Mouse (Mus musculus) ES-Bruce4 (cell line): ENCODE measurements around the gene Zfp770. TPM values are rescaled to one million over a fixed set of nuclear protein-coding genes. Genes with fewer than 3 reads are reported as not detected.
"Not testable (repeated sequence)": the region's sequence is repeated elsewhere in the genome, so short reads cannot be mapped to it uniquely, and the experiment has no call there.

Experiments used
- H3K27ac ChIP-seq: 2 replicates; pipeline ENCODE4 v1.5.1; 2012; ENCODE audit warnings: low read length, inconsistent platforms; ENCODE audit not compliant: insufficient read depth
- H3K27me3 ChIP-seq: 2 replicates; pipeline ENCODE4 v1.6.1; 2012; ENCODE audit warnings: mild to moderate bottlenecking, low read length, inconsistent platforms; ENCODE audit not compliant: control insufficient read depth, poor library complexity, insufficient read depth, severe bottlenecking
- H3K36me3 ChIP-seq: 2 replicates; pipeline ENCODE4 v1.6.1; 2012; ENCODE audit warnings: inconsistent platforms, mild to moderate bottlenecking, low read length, moderate library complexity; ENCODE audit not compliant: control insufficient read depth, poor library complexity, insufficient read depth, severe bottlenecking
- H3K4me1 ChIP-seq: one replicate; pipeline ENCODE4 v1.8.1; 2011; ENCODE audit warnings: low read length; ENCODE audit not compliant: control insufficient read depth, insufficient read depth
- H3K4me3 ChIP-seq: 2 replicates; pipeline ENCODE4 v1.5.1; 2011; ENCODE audit warnings: low read depth, mild to moderate bottlenecking, low read length
- H3K9ac ChIP-seq: 2 replicates; pipeline ENCODE4 v1.6.1; 2012; ENCODE audit warnings: low read depth, mild to moderate bottlenecking, inconsistent platforms; ENCODE audit not compliant: poor library complexity, severe bottlenecking
- H3K9me3 ChIP-seq: replicated peaks from 2 replicates; pipeline ENCODE4 v1.6.1; 2012; ENCODE audit warnings: mild to moderate bottlenecking, low read length, inconsistent platforms; ENCODE audit not compliant: control insufficient read depth, poor library complexity, insufficient read depth, severe bottlenecking
- CTCF ChIP-seq: IDR thresholded peaks from one replicate; pipeline ENCODE4 v1.8.1; 2011; ENCODE audit warnings: low read depth, low read length
- EP300 ChIP-seq: IDR thresholded peaks from 2 replicates; pipeline ENCODE4 v1.6.1; 2011; ENCODE audit warnings: low read depth, low read length; ENCODE audit not compliant: insufficient read depth
- POLR2A ChIP-seq: IDR thresholded peaks from one replicate; pipeline ENCODE4 v1.8.1; 2011; ENCODE audit warnings: low read length; ENCODE audit not compliant: insufficient read depth
- polyA plus RNA-seq: library from polyadenylated mRNA; stranded (reverse); fragments of >200 nt; gene quantifications from 2 replicates; pipeline ENCODE4 v1.2.4, GENCODE M21; 2011; ENCODE audit warnings: low read depth; ENCODE audit not compliant: missing spikeins, insufficient read depth, insufficient read length

Zfp770 gene
- polyA plus RNA-seq, 1 experiment = 16.0 TPM

DNA sequence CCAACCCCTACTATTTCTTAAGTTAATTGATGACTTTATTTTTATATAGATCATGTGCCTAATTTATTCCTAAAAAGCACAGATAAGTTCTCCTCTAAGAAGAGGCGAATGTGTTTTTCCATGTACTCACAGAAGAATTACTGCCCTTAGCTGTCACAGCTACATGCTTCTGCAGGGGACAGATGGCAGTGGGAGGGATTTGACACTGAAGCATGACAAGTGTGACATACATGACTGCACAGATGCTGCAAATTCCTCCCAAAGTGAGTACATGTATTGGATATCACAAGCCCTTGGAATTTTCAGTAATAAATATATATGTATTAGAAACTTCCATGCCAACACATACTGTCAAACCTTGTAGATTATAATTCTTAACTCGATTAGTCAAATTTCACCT lies 27.4 kb upstream of the Zfp770 start:
- Histone ChIP-seq H3K9ac (no peak overlapping the region), H3K4me1 (no peaks in the 10 kb centered on the region), H3K9me3 (no peaks in the 10 kb centered on the region), H3K27me3 (no peaks in the 10 kb centered on the region), H3K4me3 (no peak overlapping the region), H3K36me3 (no peaks in the 10 kb centered on the region), H3K27ac (no peak overlapping the region)
- TF ChIP-seq CTCF (no peak), EP300 (no peak), POLR2A (no peak)

DNA sequence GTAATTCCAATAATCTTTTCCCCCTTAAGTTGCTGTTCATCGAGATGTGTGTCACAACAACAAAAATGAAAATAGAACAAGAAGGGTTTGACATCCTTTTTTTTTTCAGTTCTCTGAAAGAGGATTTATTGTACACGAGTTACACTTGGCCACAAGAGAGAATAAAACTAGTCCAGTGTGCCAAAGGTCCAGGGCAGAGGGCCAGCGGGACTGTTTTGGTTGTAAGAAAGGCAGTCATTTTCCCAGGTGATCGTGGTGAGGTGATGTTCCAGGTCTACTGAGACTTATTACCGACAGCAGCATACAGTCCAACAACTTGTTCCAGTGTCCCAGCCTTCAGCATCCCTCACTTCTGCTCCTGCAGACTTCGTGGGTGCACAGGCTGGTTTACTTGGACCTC lies 3.8 kb upstream of the Zfp770 start:
- no peaks in the 10 kb centered on the region; the same call in 1 of the 2 replicates for H3K27me3 ChIP-seq
- TF ChIP-seq CTCF (no peak), POLR2A (no peak), EP300 (no peak)
- no peak overlapping the region for H3K9ac ChIP-seq
- no peaks in the 10 kb centered on the region for H3K36me3 ChIP-seq
- no peak overlapping the region for H3K4me3 ChIP-seq
- H3K4me1 ChIP-seq = no peaks in the 10 kb centered on the region
- H3K27ac ChIP-seq = no peak overlapping the region
- no peaks in the 10 kb centered on the region for H3K9me3 ChIP-seq

DNA sequence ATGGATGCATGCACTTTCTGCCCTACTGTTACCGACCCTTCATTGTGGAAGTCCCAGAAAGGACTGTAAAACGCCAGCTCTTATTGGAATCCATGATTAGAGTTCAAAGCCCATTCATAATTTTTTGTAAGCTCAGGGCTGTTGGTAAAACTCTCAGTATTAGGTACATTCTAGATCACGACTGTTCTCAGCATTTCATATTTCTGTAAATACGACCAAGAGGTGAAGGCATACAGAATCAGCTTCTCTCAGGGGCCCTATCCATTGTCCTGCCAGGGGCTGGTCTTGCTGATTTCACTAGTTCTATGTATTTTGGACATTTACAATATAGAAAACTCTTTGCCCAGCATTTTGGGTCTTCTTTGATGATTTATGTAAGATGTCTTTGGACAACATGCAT lies 305 bp upstream of the Zfp770 start:
- peaks cover 8% of the 10 kb centered on the region for H3K36me3 ChIP-seq
- no peaks in the 10 kb centered on the region for H3K9me3 ChIP-seq
- peak overlapping the region; percentile 85; the same call in 1 of the 2 replicates for H3K4me3 ChIP-seq
- H3K27me3 ChIP-seq = no peaks in the 10 kb centered on the region; the same call in 1 of the 2 replicates
- H3K4me1 ChIP-seq = no peaks in the 10 kb centered on the region
- TF ChIP-seq CTCF (no peak), EP300 (no peak), POLR2A (no peak)
- peak overlapping the region; percentile 79; the same call in 1 of the 2 replicates for H3K9ac ChIP-seq
- H3K27ac ChIP-seq = no peak overlapping the region

DNA sequence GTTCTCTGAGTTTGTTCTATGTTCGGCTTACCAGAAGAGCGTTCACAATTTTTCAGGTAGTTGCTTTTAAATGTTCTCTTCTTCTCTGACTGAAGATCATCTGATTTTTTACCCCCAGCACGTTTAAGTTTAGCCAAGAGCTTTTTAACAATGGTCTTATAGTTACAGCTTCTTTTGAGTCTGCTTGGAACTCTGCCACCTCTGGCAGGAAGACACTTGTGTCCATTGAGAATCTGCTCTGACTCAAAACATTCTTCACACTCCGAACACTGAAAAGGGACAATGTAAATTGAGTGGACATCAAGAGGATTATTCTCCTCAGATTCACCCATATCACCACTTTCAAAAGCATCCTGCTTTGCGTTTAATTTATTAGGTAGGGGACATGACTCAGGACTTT lies 4.8 kb downstream of the Zfp770 start:
- Histone ChIP-seq H3K4me1 (no peaks in the 10 kb centered on the region), H3K9me3 (no peaks in the 10 kb centered on the region), H3K27ac (no peak overlapping the region), H3K9ac (no peak overlapping the region), H3K27me3 (no peaks in the 10 kb centered on the region), H3K36me3 (peaks cover 18% of the 10 kb centered on the region), H3K4me3 (no peak overlapping the region)
- TF ChIP-seq EP300 = no peak
- TF ChIP-seq POLR2A = no peak
- TF ChIP-seq CTCF = no peak

DNA sequence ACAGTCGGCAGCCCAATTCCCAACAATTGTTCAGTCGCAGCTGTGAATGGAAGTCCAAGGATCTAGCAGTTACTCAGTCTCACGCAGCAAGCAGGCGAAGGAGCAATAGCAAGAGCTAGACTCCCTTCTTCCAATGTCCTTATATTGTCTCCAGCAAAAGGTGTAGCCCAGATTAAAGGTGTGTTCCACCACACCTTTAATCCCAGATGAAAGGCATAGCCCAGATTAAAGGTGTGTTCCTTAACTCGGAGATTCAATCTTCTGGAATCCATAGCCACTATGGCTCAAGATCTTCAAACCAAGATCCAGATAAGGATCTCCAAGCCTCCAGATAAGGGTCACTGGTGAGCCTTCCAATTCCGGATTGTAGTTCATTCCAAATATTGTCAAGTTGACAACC lies 14.3 kb downstream of the Zfp770 start, which contains the start of gene Aqr:
TSS of gene Aqr (minus strand) at position 101 of the 400 bp plus-strand sequence.
- not testable (repeated sequence) for H3K4me1 ChIP-seq, H3K9ac ChIP-seq, H3K4me3 ChIP-seq, H3K36me3 ChIP-seq, H3K9me3 ChIP-seq, H3K27ac ChIP-seq, H3K27me3 ChIP-seq

DNA sequence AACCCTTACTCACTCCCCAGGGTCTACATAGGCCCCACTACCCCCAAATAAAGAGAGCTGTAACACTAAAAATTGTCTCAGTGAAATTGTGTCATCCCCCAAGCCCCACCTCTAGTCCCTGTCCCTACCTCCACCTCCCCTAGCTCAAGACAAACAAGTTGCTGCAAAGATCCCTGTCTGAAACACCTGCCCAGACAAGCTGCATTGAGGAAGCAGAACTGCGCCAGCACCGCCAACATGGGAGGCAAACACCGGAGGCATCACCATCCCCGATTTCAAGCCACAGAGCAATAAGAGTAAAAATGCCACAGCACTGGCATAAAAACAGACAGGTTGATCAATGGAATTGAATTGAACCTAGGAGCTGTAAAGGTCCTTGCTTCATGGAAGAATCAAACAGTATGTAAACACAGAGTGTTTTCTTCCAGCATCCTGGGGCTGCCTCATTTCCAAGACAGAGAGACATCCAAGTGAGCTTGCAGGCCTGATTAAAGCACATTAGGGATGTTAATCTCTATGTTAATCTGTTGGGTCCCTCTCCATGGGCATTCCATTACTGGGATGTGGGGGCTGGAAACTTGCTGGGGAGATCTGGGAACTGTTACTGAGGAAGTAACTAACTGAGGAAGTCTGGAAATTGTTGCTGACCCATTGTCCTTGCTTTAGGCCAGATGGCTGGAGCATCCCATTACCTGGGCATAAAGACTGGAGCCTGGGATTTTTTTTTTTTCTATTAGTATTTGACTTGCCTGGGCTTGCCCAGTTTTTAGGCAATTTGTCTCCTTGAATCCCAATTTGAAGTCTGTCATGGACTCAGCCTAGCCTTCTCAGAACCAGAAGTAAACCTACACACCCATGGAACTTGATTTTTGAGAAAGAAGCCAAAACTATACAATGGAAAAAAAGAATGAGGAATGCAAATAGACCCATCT lies 23.2 kb downstream of the Zfp770 start:
- TF ChIP-seq POLR2A (no peak), CTCF (no peak), EP300 (peak; percentile 57; the same call in 1 of the 2 replicates)
- H3K9ac ChIP-seq = no peak overlapping the region
- H3K4me3 ChIP-seq = peak overlapping the region; percentile 9
- no peaks in the 10 kb centered on the region; the same call in 1 of the 2 replicates for H3K9me3 ChIP-seq
- peak overlapping the region; percentile 76 for H3K27ac ChIP-seq
- H3K27me3 ChIP-seq = no peaks in the 10 kb centered on the region
- peaks cover 2% of the 10 kb centered on the region for H3K4me1 ChIP-seq
- H3K36me3 ChIP-seq = no peaks in the 10 kb centered on the region
